Mouse (Mus musculus): ENCODE data around the gene A930033H14Rik.

DNA sequence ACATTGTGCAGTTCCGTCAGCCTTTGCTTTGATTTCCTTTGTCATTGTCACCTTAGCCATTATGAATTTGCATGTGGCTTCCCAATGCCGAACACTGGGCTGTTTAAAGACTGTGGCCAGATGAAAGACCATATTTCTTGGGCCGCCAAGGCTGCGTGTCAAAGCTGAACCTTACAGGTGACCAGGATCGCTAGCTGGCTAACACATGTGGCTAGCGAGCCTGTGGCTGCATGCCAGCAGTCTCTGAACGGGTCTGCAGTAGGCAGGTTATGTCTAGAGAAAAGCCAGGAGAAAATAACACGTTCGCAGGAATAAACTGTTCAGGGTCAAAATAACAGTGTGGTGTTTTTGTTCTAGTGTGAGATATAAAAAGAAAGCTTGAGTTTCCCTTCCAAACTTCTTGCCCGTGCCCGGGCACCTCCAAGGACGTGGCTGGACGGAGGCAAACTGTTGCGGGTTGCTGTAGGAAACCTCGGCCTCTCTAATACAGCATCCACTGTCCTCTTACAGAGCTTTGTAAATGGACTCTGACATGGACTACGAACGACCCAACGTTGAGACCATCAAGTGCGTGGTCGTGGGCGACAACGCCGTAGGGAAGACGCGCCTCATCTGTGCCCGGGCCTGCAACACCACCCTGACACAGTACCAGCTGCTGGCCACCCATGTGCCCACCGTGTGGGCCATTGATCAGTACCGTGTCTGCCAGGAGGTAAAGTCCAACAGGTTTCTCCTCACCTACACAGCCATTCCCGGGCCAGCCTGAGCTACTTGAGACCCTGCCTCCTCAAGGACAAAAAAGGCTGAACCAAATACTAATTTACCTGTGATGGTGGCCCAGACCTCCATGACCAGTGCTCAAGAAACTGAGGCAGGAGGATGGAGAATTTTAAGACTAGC lies 35.6 kb upstream of the A930033H14Rik start:
- TF ChIP-seq CTCF (IDR thresholded peaks at IDR 0.05; ENCODE audit: low read depth, low read length) (no peak), POLR2A (IDR thresholded peaks at IDR 0.05; ENCODE audit: borderline replicate concordance, low read depth, low read length) (no peak)

All from bone marrow macrophage, adult 2 months (primary cell).